Comparison of ENCODE assay signal across 10 mouse cellular contexts in genomic region chr5:96351963-96352362, GRCm38 (mm10). TPM values are rescaled to one million over a fixed set of nuclear protein-coding genes. Genes with fewer than 3 reads are reported as not detected.
A peak's percentile ranks its signal among the peaks of the same experiment; 100 is the strongest.
DNase-seq lines count a peak whose midpoint lies in the region; ATAC-seq and TF ChIP-seq lines count a peak whose summit lies in the region.
"Had no signal": no experiment of that assay in that cellular context is flagged by ENCODE, and none has a peak within 500 bp of the region (broad histone marks: within the 10 kb centered on the region; RNA-seq: fewer than 3 reads in every experiment).

No protein-coding gene starts in this region.

- H3K9me3 ChIP-seq in liver, embryonic 11.5 days (ENCODE audit: control insufficient read depth, low read length) = no peaks in the 10 kb centered on the region
- no peaks in the 10 kb centered on the region for H3K9me3 ChIP-seq in ES-Bruce4 (replicated peaks; ENCODE audit: control insufficient read depth, insufficient read depth, low read length, poor library complexity, severe bottlenecking)
- H3K9me3 ChIP-seq: hindbrain, embryonic 13.5 days had no signal

- no peak for TF ChIP-seq POLR2A in liver, adult 2 months (IDR thresholded peaks at IDR 0.05; ENCODE audit: extremely low read depth, insufficient read depth, low read length)
- TF ChIP-seq POLR2A in ES-Bruce4 (IDR thresholded peaks at IDR 0.05; ENCODE audit: insufficient read depth, low read length) = no peak

- H3K79me2 ChIP-seq in liver, adult 2 months (ENCODE audit: control insufficient read depth, insufficient read depth, low read length) = no peaks in the 10 kb centered on the region

- H3K36me3 ChIP-seq in liver, adult 2 months (ENCODE audit: control insufficient read depth, insufficient read depth, low read length) = no peaks in the 10 kb centered on the region
- H3K36me3 ChIP-seq in liver, embryonic 11.5 days (ENCODE audit: control insufficient read depth, insufficient read depth, low read length) = no peaks in the 10 kb centered on the region
- no peaks in the 10 kb centered on the region for H3K36me3 ChIP-seq in ES-Bruce4 (ENCODE audit: control insufficient read depth, insufficient read depth, low read length, poor library complexity, severe bottlenecking)
- H3K36me3 ChIP-seq: hindbrain, embryonic 13.5 days had no signal

- no peak overlapping the region for H3K27ac ChIP-seq in liver, adult 2 months (replicated peaks; ENCODE audit: insufficient read depth, low read depth, low read length)
- no peak overlapping the region for H3K27ac ChIP-seq in liver, embryonic 11.5 days (ENCODE audit: low read depth, low read length)
- H3K27ac ChIP-seq in ES-Bruce4 (ENCODE audit: insufficient read depth, low read length) = no peak overlapping the region
- H3K27ac ChIP-seq: hindbrain, embryonic 13.5 days had no signal

- H3K4me1 ChIP-seq in liver, adult 2 months (ENCODE audit: control insufficient read depth, insufficient read depth, low read length) = no peaks in the 10 kb centered on the region
- no peaks in the 10 kb centered on the region for H3K4me1 ChIP-seq in liver, embryonic 11.5 days (replicated peaks; ENCODE audit: control insufficient read depth, insufficient read depth, low read length)
- no peaks in the 10 kb centered on the region for H3K4me1 ChIP-seq in ES-Bruce4 (ENCODE audit: control insufficient read depth, insufficient read depth, low read length)
- H3K4me1 ChIP-seq: hindbrain, embryonic 13.5 days had no signal

- intact Hi-C loops in left cerebral cortex, postnatal 4 days (cut with DNase I) = no loop called here

- H3K4me3 ChIP-seq in liver, adult 2 months (ENCODE audit: insufficient read depth, low read depth, low read length) = no peak overlapping the region
- no peak overlapping the region for H3K4me3 ChIP-seq in liver, embryonic 11.5 days (ENCODE audit: low read depth, low read length)
- H3K4me3 ChIP-seq in ES-Bruce4 (ENCODE audit: low read depth, low read length) = no peak overlapping the region
- H3K4me3 ChIP-seq: erythroblast, embryonic 14.5 days; hindbrain, embryonic 13.5 days had no signal

- H3K9ac ChIP-seq in liver, adult 2 months (ENCODE audit: low read depth, low read length) = no peak overlapping the region
- H3K9ac ChIP-seq in liver, embryonic 11.5 days (ENCODE audit: low read depth, low read length) = no peak overlapping the region
- no peak overlapping the region for H3K9ac ChIP-seq in ES-Bruce4 (ENCODE audit: low read depth, poor library complexity, severe bottlenecking)
- H3K9ac ChIP-seq: hindbrain, embryonic 13.5 days had no signal

- no peaks in the 10 kb centered on the region for H3K27me3 ChIP-seq in liver, adult 2 months (ENCODE audit: control insufficient read depth, insufficient read depth, low read length)
- no peaks in the 10 kb centered on the region for H3K27me3 ChIP-seq in liver, embryonic 11.5 days (replicated peaks; ENCODE audit: control insufficient read depth, insufficient read depth, low read length)
- H3K27me3 ChIP-seq in ES-Bruce4 (ENCODE audit: control insufficient read depth, insufficient read depth, low read length, poor library complexity, severe bottlenecking) = no peaks in the 10 kb centered on the region
- H3K27me3 ChIP-seq: hindbrain, embryonic 13.5 days had no signal

- ATAC-seq in liver, embryonic 11.5 days (replicated peaks; ENCODE audit: low FRiP score) = no peak

- peak; percentile 69 for TF ChIP-seq CTCF in liver, adult 2 months (IDR thresholded peaks at IDR 0.05; ENCODE audit: low read depth, low read length)
- TF ChIP-seq CTCF in ES-Bruce4 (IDR thresholded peaks at IDR 0.05; ENCODE audit: low read depth, low read length) = peak; percentile 80

- peak; percentile 28 for DNase-seq in embryo, embryonic 9.5 days (ENCODE audit: extremely low spot score)
- DNase-seq in embryo, embryonic 11 days = no peak
- DNase-seq in liver, adult 2 months (ENCODE audit: extremely low read depth, low read depth, low spot score) = peak; percentile 24
- DNase-seq in liver, embryonic 11.5 days (ENCODE audit: low spot score) = no peak
- peak; percentile 13 for DNase-seq in induced T-regulatory cell, adult 2 months (ENCODE audit: low read depth)
- no peak for DNase-seq in B cell, adult 2 months
- no peak for DNase-seq in left cerebral cortex, postnatal 4 days

- no peak for TF ChIP-seq EP300 in ES-Bruce4 (IDR thresholded peaks at IDR 0.05; ENCODE audit: insufficient read depth, low read depth, low read length)

- no peak overlapping the region for H3K4me2 ChIP-seq in liver, embryonic 11.5 days
- H3K4me2 ChIP-seq: hindbrain, embryonic 13.5 days had no signal

RNA-seq across cellular contexts. Expression of gene Fras1, which starts 21.8 kb away (rescaled TPM):
- 1.1 and 1.3 TPM in 2 replicates for total RNA-seq in liver, adult 2 months (2014; rRNA removed)
- polyA plus RNA-seq in liver, adult 2 months (2012; rRNA removed) = 0.66 and 0.75 TPM in 2 replicates
- 11.5 and 13.8 TPM in 2 replicates for polyA plus RNA-seq in liver, embryonic 11.5 days (2014; fragmentation: Nextera tagmentation; extraction: Ambion mirVana)
- 6.9 and 8.8 TPM in 2 replicates for polyA plus RNA-seq in ES-Bruce4 (2011; ENCODE audit: insufficient read depth, insufficient read length, low read depth, missing spikeins)
- total RNA-seq in left cerebral cortex, postnatal 4 days (2021) = 10 to 100 TPM; 21.1 to 24.8 TPM

Comparison
In these comparisons a context has a peak if more than half of its experiments do, and no peak if none do; other contexts are left out.
1. DNase-seq: peak in embryo, embryonic 9.5 days (single experiment), liver, adult 2 months (single experiment) and induced T-regulatory cell, adult 2 months (single experiment); none in embryo, embryonic 11 days (single experiment), liver, embryonic 11.5 days (single experiment), B cell, adult 2 months (0 of 2) and left cerebral cortex, postnatal 4 days (single experiment).